Mouse (Mus musculus): ENCODE results near the gene Prune2. TPM values are rescaled to one million over a fixed set of nuclear protein-coding genes. Genes with fewer than 3 reads are reported as not detected.
A peak's percentile ranks its signal among the peaks of the same experiment; 100 is the strongest.

Gene Prune2
- polyA plus RNA-seq, 1 experiment from 2014 or later: 0.55 TPM

GRCm38 (mm10) chr19:17064421-17064820, 108.5 kb downstream of the Prune2 start:
- H3K27ac ChIP-seq: no peak overlapping the region
- no peaks in the 10 kb centered on the region for H3K27me3 ChIP-seq
- H3K9me3 ChIP-seq (replicated peaks): no peaks in the 10 kb centered on the region
- H3K4me1 ChIP-seq (replicated peaks): no peaks in the 10 kb centered on the region
- DNase-seq: no peak
- no peak overlapping the region for H3K4me3 ChIP-seq (replicated peaks)
- no peak overlapping the region for H3K4me2 ChIP-seq
- no peaks in the 10 kb centered on the region for H3K36me3 ChIP-seq
- ATAC-seq (ENCODE audit: low read depth): no peak
- H3K9ac ChIP-seq: no peak overlapping the region

GRCm38 (mm10) chr19:17069067-17069466, 113.1 kb downstream of the Prune2 start:
- Histone ChIP-seq H3K9me3 (replicated peaks) (no peaks in the 10 kb centered on the region), H3K4me1 (replicated peaks) (no peaks in the 10 kb centered on the region), H3K4me3 (replicated peaks) (no peak overlapping the region), H3K27ac (no peak overlapping the region), H3K36me3 (no peaks in the 10 kb centered on the region), H3K9ac (no peak overlapping the region), H3K4me2 (no peak overlapping the region), H3K27me3 (no peaks in the 10 kb centered on the region)
- ATAC-seq (ENCODE audit: low read depth) (no peak), DNase-seq (no peak)
- 36% methylated on average over 7 of the region's 7 CpGs for WGBS (ENCODE audit: insufficient replicate concordance)

- H3K4me2 ChIP-seq: no peak overlapping the region
- H3K27ac ChIP-seq: no peak overlapping the region
- 67% methylated on average over 5 of the region's 5 CpGs for WGBS (ENCODE audit: insufficient replicate concordance)
- H3K36me3 ChIP-seq: no peaks in the 10 kb centered on the region
- no peaks in the 10 kb centered on the region for H3K4me1 ChIP-seq (replicated peaks)
- ATAC-seq (ENCODE audit: low read depth): no peak
- H3K9ac ChIP-seq: no peak overlapping the region
- H3K4me3 ChIP-seq (replicated peaks): no peak overlapping the region
- no peaks in the 10 kb centered on the region for H3K27me3 ChIP-seq
- no peak for DNase-seq
- H3K9me3 ChIP-seq (replicated peaks): no peaks in the 10 kb centered on the region
Observed at GRCm38 (mm10) chr19:17071205-17071604, 115.3 kb downstream of the Prune2 start.

GRCm38 (mm10) chr19:17072245-17072644, 116.3 kb downstream of the Prune2 start:
- no peaks in the 10 kb centered on the region for H3K4me1 ChIP-seq (replicated peaks)
- no peak overlapping the region for H3K4me2 ChIP-seq
- DNase-seq (no peak), ATAC-seq (ENCODE audit: low read depth) (no peak)
- no peaks in the 10 kb centered on the region for H3K9me3 ChIP-seq (replicated peaks)
- no peaks in the 10 kb centered on the region for H3K27me3 ChIP-seq
- no peak overlapping the region for H3K9ac ChIP-seq
- 83% methylated on average over 1 of the region's 1 CpGs for WGBS (ENCODE audit: insufficient replicate concordance)
- no peak overlapping the region for H3K27ac ChIP-seq
- H3K36me3 ChIP-seq: no peaks in the 10 kb centered on the region
- no peak overlapping the region for H3K4me3 ChIP-seq (replicated peaks)

GRCm38 (mm10) chr19:17078643-17079316, 122.9 kb downstream of the Prune2 start:
- 35% methylated on average over 8 of the region's 8 CpGs for WGBS (ENCODE audit: insufficient replicate concordance)
- Histone ChIP-seq H3K4me3 (replicated peaks) (no peak overlapping the region), H3K27me3 (no peaks in the 10 kb centered on the region), H3K36me3 (no peaks in the 10 kb centered on the region), H3K4me2 (no peak overlapping the region), H3K4me1 (replicated peaks) (no peaks in the 10 kb centered on the region), H3K27ac (no peak overlapping the region), H3K9me3 (replicated peaks) (no peaks in the 10 kb centered on the region), H3K9ac (no peak overlapping the region)
- DNase-seq (no peak), ATAC-seq (ENCODE audit: low read depth) (no peak)

GRCm38 (mm10) chr19:17081382-17081781, 125.5 kb downstream of the Prune2 start:
- Histone ChIP-seq H3K4me3 (replicated peaks) (no peak overlapping the region), H3K27ac (no peak overlapping the region), H3K4me2 (no peak overlapping the region), H3K4me1 (replicated peaks) (no peaks in the 10 kb centered on the region), H3K9ac (no peak overlapping the region), H3K36me3 (no peaks in the 10 kb centered on the region), H3K9me3 (replicated peaks) (no peaks in the 10 kb centered on the region), H3K27me3 (no peaks in the 10 kb centered on the region)
- 69% methylated on average over 10 of the region's 10 CpGs for WGBS (ENCODE audit: insufficient replicate concordance)
- ATAC-seq (ENCODE audit: low read depth) (no peak), DNase-seq (no peak)

GRCm38 (mm10) chr19:17094067-17094466, 138.1 kb downstream of the Prune2 start:
- H3K4me1 ChIP-seq (replicated peaks): no peaks in the 10 kb centered on the region
- no peak overlapping the region for H3K9ac ChIP-seq
- no peak overlapping the region for H3K4me2 ChIP-seq
- DNase-seq: no peak
- H3K27me3 ChIP-seq: no peaks in the 10 kb centered on the region
- H3K4me3 ChIP-seq (replicated peaks): no peak overlapping the region
- no peaks in the 10 kb centered on the region for H3K36me3 ChIP-seq
- no peak for ATAC-seq (ENCODE audit: low read depth)
- WGBS (ENCODE audit: insufficient replicate concordance): 58% methylated on average over 8 of the region's 8 CpGs
- no peaks in the 10 kb centered on the region for H3K9me3 ChIP-seq (replicated peaks)
- no peak overlapping the region for H3K27ac ChIP-seq

GRCm38 (mm10) chr19:17096338-17096737, 140.4 kb downstream of the Prune2 start:
- no peaks in the 10 kb centered on the region for H3K9me3 ChIP-seq (replicated peaks)
- H3K27ac ChIP-seq: no peak overlapping the region
- H3K36me3 ChIP-seq: no peaks in the 10 kb centered on the region
- H3K4me2 ChIP-seq: no peak overlapping the region
- no peak overlapping the region for H3K4me3 ChIP-seq (replicated peaks)
- 63% methylated on average over 2 of the region's 2 CpGs for WGBS (ENCODE audit: insufficient replicate concordance)
- no peak overlapping the region for H3K9ac ChIP-seq
- H3K4me1 ChIP-seq (replicated peaks): no peaks in the 10 kb centered on the region
- no peak for ATAC-seq (ENCODE audit: low read depth)
- H3K27me3 ChIP-seq: no peaks in the 10 kb centered on the region
- DNase-seq: no peak

GRCm38 (mm10) chr19:17097210-17097609, 141.3 kb downstream of the Prune2 start:
- Histone ChIP-seq H3K4me1 (replicated peaks) (no peaks in the 10 kb centered on the region), H3K36me3 (no peaks in the 10 kb centered on the region), H3K4me2 (no peak overlapping the region), H3K9ac (no peak overlapping the region), H3K27me3 (no peaks in the 10 kb centered on the region), H3K9me3 (replicated peaks) (no peaks in the 10 kb centered on the region), H3K27ac (no peak overlapping the region), H3K4me3 (replicated peaks) (no peak overlapping the region)
- DNase-seq (no peak), ATAC-seq (ENCODE audit: low read depth) (no peak)
- WGBS (ENCODE audit: insufficient replicate concordance): 61% methylated on average over 6 of the region's 6 CpGs

GRCm38 (mm10) chr19:17108782-17109181, 152.9 kb downstream of the Prune2 start:
- ATAC-seq (ENCODE audit: low read depth): no peak
- no peak overlapping the region for H3K4me2 ChIP-seq
- H3K36me3 ChIP-seq: no peaks in the 10 kb centered on the region
- H3K9me3 ChIP-seq (replicated peaks): no peaks in the 10 kb centered on the region
- no peak overlapping the region for H3K4me3 ChIP-seq (replicated peaks)
- H3K27me3 ChIP-seq: no peaks in the 10 kb centered on the region
- H3K27ac ChIP-seq: no peak overlapping the region
- 66% methylated on average over 8 of the region's 8 CpGs for WGBS (ENCODE audit: insufficient replicate concordance)
- H3K9ac ChIP-seq: no peak overlapping the region
- no peak for DNase-seq
- no peaks in the 10 kb centered on the region for H3K4me1 ChIP-seq (replicated peaks)

GRCm38 (mm10) chr19:17124034-17124735, 168.3 kb downstream of the Prune2 start:
- ATAC-seq (ENCODE audit: low read depth) (no peak), DNase-seq (peak; percentile 9)
- H3K9me3 ChIP-seq (replicated peaks): no peaks in the 10 kb centered on the region
- H3K36me3 ChIP-seq: no peaks in the 10 kb centered on the region
- no peak overlapping the region for H3K4me3 ChIP-seq (replicated peaks)
- no peaks in the 10 kb centered on the region; the same call in 1 of the 2 replicates for H3K4me1 ChIP-seq (replicated peaks)
- no peak overlapping the region for H3K4me2 ChIP-seq
- no peak overlapping the region for H3K27ac ChIP-seq
- H3K9ac ChIP-seq: no peak overlapping the region
- no peaks in the 10 kb centered on the region for H3K27me3 ChIP-seq
- WGBS (ENCODE audit: insufficient replicate concordance): 59% methylated on average over 12 of the region's 12 CpGs

GRCm38 (mm10) chr19:17125380-17125779, 169.5 kb downstream of the Prune2 start:
- H3K27ac ChIP-seq: no peak overlapping the region
- no peak overlapping the region for H3K4me2 ChIP-seq
- no peaks in the 10 kb centered on the region for H3K36me3 ChIP-seq
- DNase-seq: no peak
- H3K9ac ChIP-seq: no peak overlapping the region
- H3K4me3 ChIP-seq (replicated peaks): no peak overlapping the region
- no peaks in the 10 kb centered on the region for H3K9me3 ChIP-seq (replicated peaks)
- 42% methylated on average over 7 of the region's 7 CpGs for whole genome bisulfite sequencing (ENCODE audit: insufficient replicate concordance)
- no peaks in the 10 kb centered on the region for H3K27me3 ChIP-seq
- no peaks in the 10 kb centered on the region; the same call in 1 of the 2 replicates for H3K4me1 ChIP-seq (replicated peaks)
- no peak for ATAC-seq (ENCODE audit: low read depth)
